Mouse (Mus musculus) urinary bladder, postnatal 14 days (tissue): ENCODE measurements around the gene Arid5b.
A peak's percentile ranks its signal among the peaks of the same experiment; 100 is the strongest.

Source experiments
- DNase-seq: peaks from one replicate; pipeline ENCODE4 v3.0.0; 2021; ENCODE audit warnings: low spot score

Arid5b gene

GRCm38 (mm10) chr10:68089435-68090196 is 188.9 kb downstream of the Arid5b start:
- DNase-seq: peak; percentile 38

GRCm38 (mm10) chr10:68087722-68088121 is 190.8 kb downstream of the Arid5b start:
- no peak for DNase-seq

DNA sequence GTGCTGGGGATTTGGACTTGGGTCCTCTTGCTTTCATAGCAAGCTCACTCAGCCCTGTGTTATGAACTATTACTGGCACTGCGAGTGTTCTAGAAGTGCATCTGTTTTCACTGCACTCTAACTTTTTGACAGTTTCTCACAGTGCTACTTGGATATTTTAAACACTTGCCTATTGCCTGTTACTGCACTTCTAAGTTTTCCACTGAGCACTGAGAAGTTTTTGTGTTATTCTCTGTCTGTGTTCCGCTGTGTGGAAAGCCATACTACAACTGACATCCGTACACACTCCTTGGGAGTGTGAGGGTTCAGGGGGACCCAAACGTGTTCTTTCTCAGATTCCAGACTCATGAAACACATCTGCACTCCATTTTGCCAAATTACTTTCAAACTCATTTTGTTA is 191.6 kb downstream of the Arid5b start:
- no peak for DNase-seq

DNA sequence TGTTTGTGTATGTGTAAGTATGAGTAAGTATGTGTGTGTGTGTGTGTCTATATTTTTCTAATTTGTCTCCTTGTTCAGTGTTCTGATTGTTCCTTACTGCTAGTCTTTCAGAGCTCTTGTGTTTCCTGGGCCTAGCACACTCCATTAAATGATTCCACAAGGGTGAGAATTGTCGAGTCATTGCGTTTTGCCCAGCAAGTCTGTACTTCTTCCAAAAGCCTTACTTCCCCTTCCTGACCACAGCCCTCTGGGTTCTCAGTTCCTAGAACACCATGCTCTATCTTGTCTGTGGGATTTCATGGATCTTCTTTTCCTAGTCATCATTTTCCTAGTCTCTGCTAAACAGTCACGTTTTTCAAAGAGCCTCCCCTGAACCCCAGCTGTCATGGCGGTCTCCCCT is 193.0 kb downstream of the Arid5b start:
- DNase-seq: no peak

GRCm38 (mm10) chr10:68081712-68082111 is 196.8 kb downstream of the Arid5b start:
- no peak for DNase-seq

GRCm38 (mm10) chr10:68079910-68080670 is 198.4 kb downstream of the Arid5b start:
- DNase-seq: no peak

DNA sequence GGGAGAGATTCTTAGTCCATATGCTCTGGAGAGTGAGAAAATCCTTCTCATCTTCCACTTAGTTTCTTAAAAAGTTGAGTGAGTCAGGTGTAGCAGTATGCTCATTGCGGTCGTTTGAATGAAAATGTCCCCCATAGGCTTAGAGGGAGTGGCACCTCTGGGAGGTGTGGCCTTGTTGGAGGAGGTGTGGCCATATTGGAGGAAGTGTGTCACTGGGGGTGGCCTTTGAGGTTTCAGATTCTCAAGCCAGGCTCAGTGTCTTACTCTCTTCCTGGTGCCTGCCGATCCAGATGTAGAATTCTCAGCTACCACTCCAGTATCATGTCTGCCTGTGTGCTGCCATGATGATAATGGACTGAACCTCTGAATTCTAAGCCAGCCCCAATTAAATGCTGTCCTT is 199.8 kb downstream of the Arid5b start:
- DNase-seq: no peak

DNA sequence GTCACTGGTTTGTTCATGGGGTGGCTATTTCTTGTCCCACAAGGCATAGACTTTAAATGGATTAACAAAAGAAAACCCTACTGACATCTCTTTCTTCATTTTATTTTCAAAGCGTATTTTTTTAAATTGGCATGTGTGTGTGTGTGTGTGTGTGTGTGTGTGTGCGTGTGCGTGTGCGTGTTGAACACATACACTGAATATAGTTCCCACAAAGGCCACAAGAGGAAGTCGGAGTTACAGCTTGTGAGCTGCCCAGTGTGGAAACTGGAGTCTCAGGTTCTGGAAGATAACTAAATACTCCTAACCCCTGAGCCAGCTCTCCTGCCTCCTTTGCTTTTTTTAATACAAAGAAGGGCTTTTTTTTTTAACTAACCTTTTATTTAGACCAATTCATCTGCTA is 203.4 kb downstream of the Arid5b start:
- no peak for DNase-seq

- no peak for DNase-seq
These were observed 204.2 kb downstream of the Arid5b start for GRCm38 (mm10) chr10:68074291-68074690.

GRCm38 (mm10) chr10:68072626-68073025 is 205.9 kb downstream of the Arid5b start:
- DNase-seq: no peak

GRCm38 (mm10) chr10:68071041-68071440 is 207.5 kb downstream of the Arid5b start:
- DNase-seq: no peak

- DNase-seq: no peak
These were observed 210.1 kb downstream of the Arid5b start for GRCm38 (mm10) chr10:68068426-68068825.

DNA sequence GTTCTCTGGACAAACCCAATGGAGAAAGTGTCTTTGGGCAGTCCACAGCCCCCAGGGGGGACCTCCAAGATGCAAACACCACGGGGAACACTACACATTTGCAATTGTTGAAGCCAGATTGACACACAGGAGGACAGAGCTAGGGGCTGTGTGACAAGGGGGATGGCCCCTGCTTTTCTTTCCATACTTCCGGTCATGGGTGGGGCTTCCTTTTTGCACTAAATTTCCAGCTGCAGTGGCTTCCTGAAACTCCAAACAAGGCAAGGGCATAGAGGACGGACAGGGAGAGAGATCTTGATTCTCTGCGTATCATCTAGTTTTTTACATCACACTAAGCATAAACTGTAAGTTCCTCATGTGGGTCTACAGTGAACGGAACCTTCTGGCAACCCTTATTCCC is 210.6 kb downstream of the Arid5b start:
- DNase-seq: no peak

- DNase-seq: no peak
These were observed 212.4 kb downstream of the Arid5b start for GRCm38 (mm10) chr10:68066173-68066572.

DNA sequence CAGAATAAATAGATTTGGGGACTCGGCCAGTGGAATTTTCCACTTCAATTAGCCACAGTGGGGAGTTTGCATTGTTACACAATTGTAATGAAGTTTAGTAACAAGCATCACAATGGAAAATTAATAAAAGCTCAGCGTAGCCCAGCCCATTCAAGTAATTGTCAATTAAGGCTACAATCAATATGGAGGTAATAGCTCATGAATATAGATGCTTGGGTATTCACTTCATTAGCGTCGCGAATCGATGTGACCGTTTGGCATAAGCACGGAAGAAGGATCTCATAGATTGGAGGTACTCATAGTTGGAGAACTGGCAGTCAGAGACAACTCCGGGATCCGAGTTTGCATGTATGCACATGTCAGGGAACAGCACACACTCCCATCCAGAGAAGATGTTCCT is 214.0 kb downstream of the Arid5b start:
- DNase-seq: no peak

DNA sequence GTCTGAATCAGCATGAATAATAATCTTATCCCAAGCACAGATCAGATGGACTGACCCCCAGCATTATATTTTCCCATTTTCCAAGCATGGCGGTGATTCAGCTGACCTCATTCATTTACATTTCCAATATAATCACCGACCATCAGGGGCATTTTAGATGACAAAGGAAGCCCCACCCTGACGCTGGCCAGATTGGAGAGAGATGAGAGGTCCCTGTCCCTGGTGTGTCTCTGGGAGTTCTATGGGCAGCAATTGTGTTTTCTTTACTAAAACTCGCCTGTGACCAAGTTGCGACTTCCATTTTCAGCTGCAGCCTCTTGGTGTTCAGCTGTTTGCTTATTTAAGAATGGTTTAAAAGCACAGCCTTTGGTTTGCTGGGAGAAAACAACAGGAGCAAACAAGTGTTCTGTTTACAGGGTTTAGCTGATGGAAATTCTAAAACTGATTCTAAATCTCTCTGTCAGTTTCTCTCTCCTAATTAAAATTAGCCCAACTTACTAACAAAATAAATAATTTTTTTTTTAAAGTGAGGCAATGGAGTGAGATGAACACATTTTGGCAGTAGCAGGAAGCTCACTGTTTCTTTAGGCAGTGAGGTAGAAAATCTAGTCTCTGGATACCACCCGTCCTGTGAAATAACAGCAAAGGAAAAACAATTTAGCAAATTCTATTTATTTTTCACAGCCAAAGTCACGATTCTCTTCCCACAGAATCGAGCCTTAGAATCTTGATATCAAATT is 214.6 kb downstream of the Arid5b start:
- no peak for DNase-seq

GRCm38 (mm10) chr10:68061249-68061615 is 217.3 kb downstream of the Arid5b start:
- DNase-seq: no peak

DNA sequence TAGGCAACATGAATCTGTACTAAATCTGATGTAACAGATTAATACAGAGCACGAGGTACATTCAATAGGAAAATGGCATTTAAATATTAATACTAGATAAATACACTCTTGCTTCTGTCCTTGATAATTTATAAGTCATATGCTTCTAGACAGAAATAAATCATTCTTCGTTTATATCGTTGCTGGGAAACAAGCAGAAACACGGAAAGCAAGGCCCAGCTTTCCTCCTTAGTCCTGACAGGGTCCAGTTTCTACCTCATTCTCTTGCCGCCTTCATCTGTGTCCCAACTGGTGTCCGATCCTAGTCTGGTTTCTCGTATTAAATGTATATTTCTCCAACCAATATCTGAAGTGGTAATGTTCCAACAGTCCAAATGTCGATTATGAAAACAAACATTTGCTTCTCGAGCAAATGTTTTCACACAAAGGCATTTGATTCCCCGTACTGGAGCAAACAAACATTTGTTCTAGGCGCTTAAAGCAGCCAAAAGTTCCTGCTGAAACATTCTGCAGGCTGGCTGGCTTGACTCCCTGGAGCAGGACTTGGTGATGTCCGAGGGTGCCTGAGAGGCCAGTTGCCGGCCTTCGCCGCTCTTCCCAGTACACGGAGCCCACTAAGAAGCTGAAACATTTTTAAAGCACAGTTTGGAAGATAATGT is 217.8 kb downstream of the Arid5b start:
- DNase-seq: peak; percentile 29

GRCm38 (mm10) chr10:68058378-68058777 is 220.2 kb downstream of the Arid5b start:
- no peak for DNase-seq

DNA sequence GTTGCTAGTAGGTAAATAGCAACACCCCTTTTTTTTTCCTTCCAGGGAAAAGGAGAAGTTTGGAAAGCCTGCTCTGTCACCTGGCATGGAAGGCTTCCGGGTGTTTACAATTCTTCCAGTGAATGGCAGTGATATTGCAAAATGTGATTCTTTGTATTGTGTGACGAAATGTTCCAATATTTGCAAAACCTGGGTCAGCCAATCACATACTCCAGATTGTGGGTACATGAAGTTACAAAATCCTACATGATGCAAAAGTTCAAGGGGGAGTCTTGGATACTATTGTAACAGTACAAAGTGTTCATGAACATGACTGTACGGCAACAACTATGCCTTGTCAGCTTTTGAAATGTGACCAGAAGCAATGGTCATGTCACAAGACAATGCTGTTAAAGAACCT is 220.7 kb downstream of the Arid5b start:
- DNase-seq: no peak

DNA sequence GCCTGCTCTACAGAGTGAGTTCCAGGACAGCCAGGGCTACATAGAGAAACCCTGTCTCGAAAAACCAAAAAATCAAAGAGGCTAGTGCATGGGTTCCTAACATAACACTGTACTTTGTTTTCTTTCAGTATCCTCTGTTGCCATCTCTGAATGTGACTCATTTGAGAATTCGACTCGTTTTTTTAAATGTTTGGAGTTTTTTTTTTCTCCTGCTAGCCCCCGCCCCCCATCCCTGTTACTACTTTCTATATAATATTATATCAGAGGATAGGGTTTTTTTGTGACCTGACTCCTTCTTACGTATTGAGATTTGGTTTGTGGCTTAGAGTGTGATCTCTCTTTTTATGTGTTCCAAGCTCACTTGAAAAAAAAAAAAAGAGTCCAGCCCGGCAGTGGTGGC is 223.8 kb downstream of the Arid5b start:
- DNase-seq: no peak

DNA sequence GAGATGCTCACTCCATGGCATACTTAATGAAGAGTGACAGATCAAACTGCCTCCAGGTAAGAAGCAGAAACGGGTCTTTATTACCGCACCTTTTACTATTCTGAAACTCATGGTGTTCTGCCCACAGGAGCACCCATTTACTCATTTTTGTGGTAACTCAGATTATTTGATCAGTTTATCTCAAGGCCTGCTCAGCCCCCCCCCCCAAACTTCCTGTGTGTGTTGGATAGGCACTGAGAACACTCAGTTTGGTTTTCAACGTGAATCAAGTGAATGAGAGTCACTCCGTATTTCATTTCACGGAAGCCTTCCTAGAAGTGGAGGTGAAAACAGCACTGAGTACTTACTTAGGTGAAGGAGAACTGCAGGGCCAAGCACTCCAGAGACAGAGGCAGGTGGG is 224.4 kb downstream of the Arid5b start:
- DNase-seq: no peak
